17 mouse cellular contexts compared by ENCODE assay signal in the genomic region with DNA sequence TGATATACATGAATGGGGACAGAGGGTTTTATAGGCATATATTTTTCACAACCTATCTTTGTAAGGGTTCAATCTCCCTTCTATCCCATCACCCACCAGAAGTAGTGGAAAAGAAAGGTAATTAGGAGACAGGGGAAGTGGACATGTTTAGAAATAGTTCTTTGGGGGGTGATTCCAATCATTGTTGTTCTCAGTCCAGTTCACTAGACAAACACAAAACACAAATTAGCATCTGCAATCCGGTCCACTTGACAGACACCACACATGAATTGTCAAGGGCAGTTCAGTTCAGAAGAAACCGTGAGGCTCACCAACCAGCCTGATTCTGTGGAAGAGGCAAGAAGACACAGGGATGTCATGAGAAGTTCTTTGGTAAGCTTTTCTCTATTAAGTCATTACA.
"Had no signal": no experiment of that assay in that cellular context is flagged by ENCODE, and none has a peak within 500 bp of the region (broad histone marks: within the 10 kb centered on the region; RNA-seq: fewer than 3 reads in every experiment).

No protein-coding gene starts in this region.

- DNase-seq: liver, postnatal 0 days; lung, adult 2 months; lung, postnatal 14 days; lung, postnatal 36 days; right cerebral cortex, postnatal 14 days; thymus, postnatal 14 days; thymus, postnatal 36 days had no signal

- H3K9ac ChIP-seq: liver, postnatal 0 days; lung, embryonic 15.5 days; midbrain, embryonic 13.5 days; midbrain, embryonic 15.5 days; neural tube, embryonic 12.5 days; stomach, embryonic 15.5 days had no signal

- H3K4me2 ChIP-seq: lung, embryonic 15.5 days; midbrain, embryonic 11.5 days; midbrain, embryonic 13.5 days; midbrain, embryonic 15.5 days; neural tube, embryonic 12.5 days; stomach, embryonic 15.5 days had no signal

- H3K9me3 ChIP-seq: lung, embryonic 15.5 days; midbrain, embryonic 13.5 days; midbrain, embryonic 15.5 days; neural tube, embryonic 12.5 days; stomach, embryonic 15.5 days had no signal

- ATAC-seq: liver, postnatal 0 days; lung, postnatal 0 days; midbrain, embryonic 13.5 days; midbrain, embryonic 15.5 days had no signal

- H3K4me1 ChIP-seq: midbrain, embryonic 13.5 days; midbrain, embryonic 15.5 days; neural tube, embryonic 12.5 days; stomach, embryonic 15.5 days had no signal

- H3K36me3 ChIP-seq: lung, embryonic 15.5 days; midbrain, embryonic 13.5 days; midbrain, embryonic 15.5 days; neural tube, embryonic 12.5 days; stomach, embryonic 15.5 days had no signal

- H3K27me3 ChIP-seq: lung, embryonic 15.5 days; megakaryocyte, embryonic 14.5 days; midbrain, embryonic 13.5 days; midbrain, embryonic 15.5 days; neural tube, embryonic 12.5 days; stomach, embryonic 15.5 days had no signal

- H3K4me3 ChIP-seq: lung, embryonic 15.5 days; megakaryocyte, embryonic 14.5 days; midbrain, embryonic 13.5 days; midbrain, embryonic 15.5 days; neural tube, embryonic 12.5 days; stomach, embryonic 15.5 days had no signal

- H3K27ac ChIP-seq: lung, embryonic 15.5 days; macrophage; midbrain, embryonic 13.5 days; midbrain, embryonic 15.5 days; neural tube, embryonic 12.5 days; stomach, embryonic 15.5 days; stomach, postnatal 0 days had no signal
